Mouse (Mus musculus) layer of hippocampus, postnatal 14 days (tissue): Measurements from ENCODE around the gene Fmo6. TPM values are rescaled to one million over a fixed set of nuclear protein-coding genes. Genes with fewer than 3 reads are reported as not detected.

ENCODE experiments used
- DNase-seq, 2 experiments: peaks; one replicate each; pipeline ENCODE4 v3.0.0; 2021 to 2022; ENCODE audit warnings: low spot score in 2 of 2, mixed read lengths in 1 of 2
- long read RNA-seq, 2 experiments: library from polyadenylated mRNA; stranded (forward); transcript quantifications; one replicate each; pipeline ENCODE4 v2.0.0; 2021
- total RNA-seq, 2 experiments: library from RNA; stranded (reverse); gene quantifications; 2 replicates each; pipeline ENCODE4 v1.2.3; 2021

Gene Fmo6
- total RNA-seq = not detected
- long read RNA-seq, experiment 1 = 0 reads
- long read RNA-seq, experiment 2 = 0 reads

DNA sequence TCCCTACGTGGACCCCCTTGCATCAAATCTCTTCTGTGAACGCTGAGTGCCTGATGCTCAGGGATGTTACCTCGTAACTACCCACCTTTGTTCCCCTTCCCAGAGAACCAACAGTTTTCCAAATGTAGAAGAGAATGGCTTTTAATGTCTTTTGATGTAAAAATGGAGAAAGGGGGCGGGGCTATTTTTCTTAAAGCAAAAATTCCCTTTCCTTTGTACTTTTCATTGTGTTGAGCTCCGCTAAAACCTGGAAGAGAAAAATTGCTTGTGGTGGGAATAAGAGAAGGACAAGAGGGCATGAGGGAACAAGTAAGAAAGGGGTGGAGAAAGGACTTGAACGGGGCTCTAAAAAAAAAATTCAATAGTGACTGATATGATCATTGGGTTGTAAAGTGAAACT, at the start of gene Fmo6:
TSS of gene Fmo6 (minus strand) at position 101 of the 400 bp plus-strand sequence.
- no peak for DNase-seq

DNA sequence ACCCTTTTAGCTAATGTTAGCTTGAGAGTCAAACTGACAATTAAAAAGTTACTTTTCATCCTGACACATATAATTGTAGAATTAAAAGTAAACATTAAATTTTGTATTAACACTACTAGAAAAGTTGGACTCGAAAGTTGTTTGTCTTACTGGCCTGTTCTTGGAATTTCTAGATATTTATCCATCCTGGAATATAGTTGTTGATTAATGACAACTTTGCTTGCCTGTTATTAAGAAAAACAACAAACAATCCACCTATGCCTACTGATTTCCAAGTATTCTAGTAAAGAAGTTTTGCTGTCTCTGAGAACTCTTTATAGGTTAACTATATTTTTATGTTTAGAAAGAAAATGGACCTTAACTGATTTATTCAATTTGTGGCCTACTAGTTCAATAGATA, 49.5 kb upstream of the Fmo6 start:
- no peak for DNase-seq

DNA sequence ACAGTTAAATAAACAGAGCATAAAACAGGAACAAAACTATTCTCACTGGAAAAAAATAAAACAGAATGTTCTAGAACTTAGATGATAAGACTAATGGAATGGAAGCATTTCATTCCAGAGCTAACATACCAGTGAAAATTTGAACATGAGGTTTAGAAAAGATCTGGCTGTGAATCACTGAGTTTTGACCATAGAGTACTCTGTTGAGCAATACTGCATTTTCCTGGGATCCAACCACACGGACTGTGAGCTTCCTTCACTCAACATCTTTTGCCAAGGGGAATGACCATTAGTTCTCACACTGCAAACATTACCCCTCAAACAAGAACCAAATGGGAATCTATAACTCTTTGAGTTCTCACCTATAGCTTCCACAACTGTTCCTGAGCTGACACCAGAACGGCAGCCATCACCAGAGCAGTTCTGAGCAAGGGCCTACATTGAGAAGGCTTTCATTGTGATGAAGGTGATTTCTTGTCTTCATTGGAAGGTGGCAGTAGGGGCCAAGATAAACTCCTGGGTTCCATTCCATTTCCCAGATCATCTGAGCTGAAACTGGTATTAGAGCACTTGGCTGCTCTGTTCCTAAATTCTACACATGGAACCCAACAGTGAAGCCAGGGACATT, 48.9 kb upstream of the Fmo6 start:
- DNase-seq = no peak

DNA sequence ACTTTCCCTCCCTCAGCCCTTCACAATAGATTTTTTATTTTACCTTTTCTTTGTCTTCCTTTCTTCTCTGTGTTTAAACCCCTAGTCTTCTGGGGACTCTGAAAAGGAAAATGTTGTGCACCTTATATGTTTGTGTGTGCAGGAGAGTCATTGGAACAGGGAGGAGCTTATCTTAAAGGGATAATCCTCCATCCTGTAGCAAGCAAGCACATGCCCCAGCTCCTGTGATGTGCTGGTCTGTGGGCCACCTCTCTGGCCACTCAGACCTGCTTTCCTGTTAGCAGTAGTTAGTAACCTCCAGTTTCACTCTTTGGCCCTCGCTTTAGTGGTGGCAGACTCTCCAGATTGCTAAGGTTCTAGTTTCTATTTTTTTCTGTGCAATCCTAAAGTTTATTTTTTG, 47.1 kb upstream of the Fmo6 start, which contains the start of gene Fmo3:
TSS of gene Fmo3 (minus strand) at position 101 of the 400 bp plus-strand sequence.
- no peak for DNase-seq

DNA sequence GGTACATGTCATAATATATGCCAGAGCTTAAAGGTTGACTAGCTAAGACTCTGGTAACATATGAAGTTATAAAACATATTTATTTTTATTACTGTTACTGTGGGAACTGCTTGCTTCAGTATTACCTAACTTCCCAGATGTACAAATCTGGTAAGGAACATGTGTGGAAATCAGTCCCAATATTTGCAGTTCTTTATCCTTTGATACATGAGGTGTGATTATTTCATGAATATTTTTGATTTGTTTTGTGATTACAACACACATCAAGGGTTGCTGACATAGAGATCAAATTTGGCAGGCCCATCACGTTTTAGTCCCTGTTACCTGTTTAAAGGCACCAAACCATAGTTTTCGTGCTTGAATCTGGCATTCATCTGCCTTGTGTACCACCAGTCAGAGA, 26.2 kb upstream of the Fmo6 start:
- DNase-seq = no peak

DNA sequence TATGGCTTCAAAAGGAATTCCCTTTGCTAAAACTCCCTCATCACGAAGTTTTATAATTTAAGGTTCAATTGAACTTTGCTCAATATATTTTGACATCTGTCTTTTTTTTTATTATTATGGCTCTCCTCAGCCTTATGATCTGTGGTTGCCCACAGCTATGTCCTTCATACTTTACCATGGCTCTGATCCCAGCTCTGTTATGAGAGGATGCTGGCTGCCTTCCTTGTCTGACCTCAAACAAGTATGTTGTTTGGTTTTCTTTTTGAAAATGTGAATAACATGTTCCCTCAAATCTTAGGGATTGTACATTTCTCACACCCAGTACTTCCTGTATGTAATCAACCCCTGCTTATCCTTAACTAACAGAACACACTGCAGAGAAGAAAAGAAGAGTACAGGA, 20.1 kb upstream of the Fmo6 start:
- no peak for DNase-seq

DNA sequence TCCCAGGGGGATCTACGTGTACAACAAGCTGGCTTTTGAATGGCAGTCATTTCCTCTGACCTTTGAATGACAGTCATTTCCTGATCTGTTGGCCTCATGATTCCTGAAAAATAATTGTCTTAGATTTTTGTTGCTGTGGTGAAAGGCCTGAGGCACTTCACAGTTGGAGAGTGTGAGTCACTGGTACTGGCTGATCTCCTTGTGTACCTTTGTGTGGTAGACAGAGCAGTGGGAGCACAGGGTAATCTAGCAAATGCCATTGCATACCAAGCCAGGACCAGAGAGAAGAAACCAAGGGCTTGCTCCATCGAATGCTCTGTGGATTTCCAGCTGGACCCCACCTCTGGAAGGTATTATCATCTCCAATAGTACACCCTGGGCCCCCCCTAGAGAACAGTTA, 15.8 kb upstream of the Fmo6 start:
- DNase-seq = no peak

DNA sequence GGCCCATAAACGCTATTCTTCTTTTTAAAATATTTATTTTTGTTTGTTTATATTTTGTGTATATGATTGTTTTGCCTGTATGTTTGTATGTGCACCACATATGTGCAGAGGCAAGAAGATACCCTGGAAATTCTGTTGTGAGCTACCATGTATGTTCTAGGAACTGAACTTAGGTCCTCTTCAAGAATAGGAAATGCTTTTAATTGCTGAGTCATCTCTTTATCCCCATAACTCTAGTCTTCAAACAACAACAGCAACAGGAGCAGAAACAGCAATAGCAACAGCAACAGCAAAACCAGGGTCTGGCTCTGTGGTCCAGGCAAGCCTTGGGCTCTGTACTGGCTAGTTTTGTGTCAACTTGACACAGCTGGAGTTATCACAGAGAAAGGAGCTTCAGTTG, 12.4 kb upstream of the Fmo6 start:
- DNase-seq = no peak

DNA sequence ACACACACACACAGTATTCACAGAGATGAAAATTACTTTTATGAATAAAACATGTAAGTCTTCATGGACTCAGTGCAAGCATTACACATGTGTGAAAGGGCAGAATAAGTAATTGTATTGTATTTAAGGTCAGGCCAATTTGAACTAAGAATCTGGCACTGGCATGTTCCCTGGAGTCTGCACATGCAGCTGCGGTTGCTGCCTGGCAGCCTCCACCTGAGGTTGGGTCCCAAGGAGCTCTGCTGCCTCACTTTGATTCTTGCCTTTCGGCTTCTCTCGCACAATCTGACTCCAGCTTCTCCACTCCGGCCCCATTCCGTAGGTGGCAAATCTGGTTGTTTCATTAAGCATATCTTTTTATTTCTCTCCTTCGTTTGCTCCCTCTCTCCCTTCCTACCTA, 10.6 kb upstream of the Fmo6 start:
- no peak for DNase-seq

DNA sequence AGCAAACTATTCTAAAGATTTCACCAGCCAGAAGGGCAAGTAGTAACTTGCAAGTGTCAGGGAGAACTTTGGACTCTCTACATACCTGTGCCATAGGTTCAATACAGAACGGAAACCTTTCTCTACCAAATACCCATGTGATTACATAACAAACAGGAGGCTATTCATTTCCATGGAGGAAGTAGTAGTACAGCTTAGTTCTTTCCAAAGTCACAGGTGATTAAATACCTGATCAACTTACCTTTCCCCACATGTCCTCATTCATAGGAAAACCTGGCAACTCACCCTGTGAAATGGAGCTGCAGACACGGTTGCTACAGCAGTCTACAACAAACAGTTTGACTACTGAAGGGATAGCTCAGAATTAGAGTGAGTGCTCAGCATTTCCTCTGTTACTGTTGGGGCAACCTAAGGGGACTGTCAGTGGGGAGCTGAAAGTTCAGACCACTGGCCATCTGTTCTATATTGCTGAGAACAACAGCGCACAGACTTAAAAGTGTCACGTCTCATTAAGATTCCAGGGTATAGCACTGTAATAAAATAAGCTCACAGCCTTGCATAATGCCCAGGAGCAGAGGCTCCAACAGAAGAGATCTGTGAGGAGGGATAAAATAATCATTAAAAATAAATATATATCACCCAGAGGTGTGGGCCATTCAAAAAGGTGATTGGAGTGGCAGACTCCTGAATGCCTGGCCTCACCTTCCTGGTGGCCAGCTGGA, 9.7 kb upstream of the Fmo6 start:
- no peak for DNase-seq

DNA sequence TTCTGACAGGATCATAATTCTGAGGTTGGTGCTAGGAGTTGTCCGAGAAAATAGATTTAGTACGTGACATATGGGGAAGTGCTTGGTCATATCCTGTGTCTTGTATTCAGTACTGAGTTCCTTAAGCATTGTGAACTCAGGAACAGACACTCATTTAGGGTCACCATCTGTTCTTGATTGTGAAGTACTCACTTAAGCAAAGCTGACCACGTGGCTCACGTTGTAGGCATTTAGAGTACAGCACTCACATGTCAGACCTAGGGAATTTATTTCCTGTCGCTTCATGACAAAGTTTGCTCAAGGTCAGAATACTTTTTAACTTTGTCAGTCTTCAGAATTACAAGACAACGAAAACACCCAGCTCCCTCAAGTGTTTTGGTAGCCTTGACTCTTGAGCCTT, 6.4 kb upstream of the Fmo6 start:
- no peak for DNase-seq

DNA sequence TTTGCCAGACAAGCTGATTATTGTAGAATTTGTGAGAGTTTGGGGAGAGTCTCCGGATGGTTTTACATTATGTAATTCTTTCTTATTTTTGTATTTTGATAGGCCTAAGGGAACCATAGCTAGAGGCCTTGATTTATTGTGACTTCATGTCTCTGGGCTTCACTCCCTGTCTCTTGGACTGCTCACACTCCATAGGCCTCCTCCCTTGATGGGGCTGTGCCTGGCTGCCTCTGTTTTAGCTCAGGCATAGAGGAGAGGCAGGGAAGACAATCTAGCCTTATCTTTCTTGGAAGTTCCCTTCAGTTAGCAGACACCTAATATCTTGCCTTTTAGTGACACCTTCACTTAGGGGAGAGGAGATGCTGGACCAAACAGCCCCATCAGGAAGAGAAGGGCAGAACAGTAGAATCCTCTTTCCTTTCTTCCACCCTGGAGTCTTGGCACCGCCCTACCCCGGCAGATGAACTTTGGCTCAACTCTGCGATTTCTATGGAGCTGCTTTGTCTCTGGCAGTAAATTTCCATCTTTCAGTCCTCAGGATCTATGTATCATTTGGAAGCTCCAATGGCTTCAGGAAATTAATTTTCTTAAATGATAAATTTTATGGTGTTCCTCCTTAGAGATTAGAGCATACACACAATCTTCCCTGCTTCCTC, 1.5 kb upstream of the Fmo6 start:
- DNase-seq = no peak

DNA sequence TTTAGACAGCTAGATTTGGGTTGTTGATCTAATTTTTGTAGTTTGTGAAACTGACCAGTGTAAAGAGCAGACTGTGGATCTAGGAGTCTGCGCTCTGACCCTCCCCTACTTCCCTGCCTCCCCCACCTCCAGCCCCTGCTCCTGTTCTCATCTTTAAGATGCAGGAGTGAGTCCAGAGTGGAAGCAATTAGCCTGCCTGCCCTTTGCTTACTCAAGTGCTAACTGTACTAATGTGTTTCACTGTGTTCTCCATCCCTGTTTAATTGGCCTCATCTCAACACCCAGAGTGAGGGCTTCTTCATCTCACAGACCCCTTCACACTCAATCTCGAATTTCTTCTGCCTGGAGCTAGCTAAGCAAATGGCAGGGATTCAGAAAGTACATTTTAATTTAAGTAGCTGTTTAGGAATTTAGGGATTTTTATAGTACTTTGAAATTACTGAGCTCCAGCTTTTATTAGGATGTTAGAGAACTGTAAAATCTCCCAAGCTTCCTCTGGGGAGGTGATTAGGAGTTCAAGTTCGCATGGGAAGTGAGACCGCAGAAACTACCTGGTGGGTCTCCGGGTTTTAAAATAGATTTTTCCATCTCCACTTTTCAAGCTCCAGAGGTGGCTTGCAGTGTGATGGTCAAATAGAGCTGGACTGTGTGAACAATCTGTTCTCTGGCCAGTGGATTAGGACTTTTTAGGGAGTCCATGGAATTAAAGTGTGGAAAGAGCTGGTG, 818 bp upstream of the Fmo6 start:
- peak in 1 of 2 experiments; percentile 2 for DNase-seq

DNA sequence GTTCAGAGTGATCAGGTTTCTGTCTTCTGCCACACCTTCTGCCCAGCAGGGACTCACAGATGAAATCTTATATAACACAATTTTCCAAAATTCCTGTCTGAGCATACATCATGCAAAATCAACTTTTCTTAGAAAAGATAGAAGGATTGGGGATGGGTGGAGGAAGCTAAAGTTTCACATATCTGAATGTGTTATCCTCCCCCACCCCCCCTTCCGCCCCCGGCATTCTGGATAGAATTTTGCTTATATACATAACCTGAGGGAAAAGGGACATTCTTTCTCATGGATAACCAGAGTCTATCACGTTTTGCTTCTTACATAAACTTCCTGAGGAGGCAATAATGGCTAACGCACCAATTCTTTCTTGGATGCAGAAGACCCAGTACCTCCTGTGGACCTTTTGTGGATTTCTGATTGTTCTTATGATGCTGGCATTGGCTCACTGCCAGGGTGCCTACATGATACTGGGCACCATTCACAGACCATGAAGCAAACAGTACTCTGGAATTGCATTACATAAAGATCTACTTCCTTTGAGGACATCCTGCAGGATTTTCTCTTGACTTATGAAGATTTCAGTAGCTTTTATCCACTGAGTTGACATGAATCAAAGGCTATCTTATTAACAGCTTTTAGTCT, 2.8 kb downstream of the Fmo6 start:
- no peak for DNase-seq

DNA sequence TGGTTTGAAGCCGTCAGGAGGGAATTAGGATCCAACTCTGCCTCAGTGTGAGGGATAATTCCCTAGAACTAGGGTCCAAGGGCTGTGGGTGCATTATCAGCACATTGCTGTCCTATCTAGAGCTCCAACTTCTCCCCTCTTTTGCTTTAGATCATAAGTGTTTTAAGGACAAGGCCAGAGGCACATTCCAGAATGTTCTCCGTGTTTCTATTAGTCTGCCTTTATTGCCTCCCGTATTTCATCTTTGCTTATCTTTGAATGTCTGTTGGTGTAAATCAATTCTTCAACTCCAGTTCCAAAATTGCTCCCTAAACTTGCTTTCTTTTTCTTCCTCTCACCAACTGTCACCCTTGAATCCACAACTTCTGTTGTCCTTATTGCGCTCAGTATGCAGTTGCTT, 4.9 kb downstream of the Fmo6 start:
- DNase-seq = no peak

DNA sequence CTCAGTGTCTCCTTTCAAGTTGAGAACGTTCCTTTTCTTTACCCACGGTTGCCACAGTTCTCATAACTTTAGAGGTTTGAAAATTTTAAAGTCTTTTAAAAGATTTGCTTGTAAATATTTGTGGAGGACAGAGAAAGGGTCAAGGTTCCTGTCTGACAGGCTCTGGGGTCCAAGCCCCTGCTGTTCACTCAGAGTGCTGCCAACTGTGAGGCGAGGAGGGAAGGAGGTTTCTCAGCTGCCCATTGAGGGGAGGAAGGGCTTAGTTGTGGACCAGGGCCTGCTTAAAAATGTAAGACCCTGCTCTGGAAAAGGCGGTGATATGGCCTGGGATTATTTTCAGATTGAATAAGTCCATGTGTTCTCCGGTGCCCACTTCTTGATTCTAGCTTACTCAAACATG, 5.4 kb downstream of the Fmo6 start:
- no peak for DNase-seq

DNA sequence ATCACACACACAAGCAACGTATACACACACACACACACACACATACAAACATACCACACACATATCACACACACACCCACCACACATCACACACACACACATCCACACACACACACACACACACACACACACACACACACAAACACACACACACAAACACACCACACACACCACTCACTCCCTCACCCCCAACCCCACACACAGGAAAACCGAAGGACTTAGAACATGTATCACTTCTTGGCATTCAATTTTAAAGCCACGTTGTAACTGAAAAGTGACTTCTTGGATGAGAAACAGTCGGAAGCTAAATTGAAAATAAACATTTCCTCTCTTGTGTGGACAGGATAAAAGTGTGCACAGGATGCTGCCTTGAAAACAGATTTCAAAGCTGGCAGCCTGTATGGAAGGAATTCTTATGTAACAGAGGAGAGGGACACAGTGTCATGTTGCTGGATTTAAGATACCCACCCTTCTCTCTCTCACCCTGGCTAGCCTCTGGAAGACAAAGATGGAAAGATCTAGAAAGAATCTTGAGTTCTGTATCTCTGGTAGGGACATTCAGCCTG, 5.9 kb downstream of the Fmo6 start:
- no peak for DNase-seq

DNA sequence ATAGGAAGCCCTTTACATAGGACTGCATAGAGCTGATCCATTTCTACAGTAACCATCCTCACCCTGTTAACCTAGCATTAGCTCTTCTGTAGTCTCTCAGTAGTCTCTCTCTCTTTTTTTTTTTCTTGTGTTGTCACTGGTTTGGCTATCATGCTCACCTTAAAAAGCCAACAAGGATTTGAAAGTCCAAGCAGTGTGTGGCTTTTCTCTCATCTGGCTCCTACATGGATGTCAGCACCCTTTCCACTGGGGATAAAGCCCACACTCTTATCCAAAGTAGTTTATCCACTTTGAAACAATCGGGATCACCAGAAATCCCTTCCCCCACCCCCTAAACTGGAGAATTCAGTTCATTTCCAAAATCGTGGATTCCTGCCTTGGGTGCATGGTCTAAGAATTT, 6.7 kb downstream of the Fmo6 start:
- no peak for DNase-seq

DNA sequence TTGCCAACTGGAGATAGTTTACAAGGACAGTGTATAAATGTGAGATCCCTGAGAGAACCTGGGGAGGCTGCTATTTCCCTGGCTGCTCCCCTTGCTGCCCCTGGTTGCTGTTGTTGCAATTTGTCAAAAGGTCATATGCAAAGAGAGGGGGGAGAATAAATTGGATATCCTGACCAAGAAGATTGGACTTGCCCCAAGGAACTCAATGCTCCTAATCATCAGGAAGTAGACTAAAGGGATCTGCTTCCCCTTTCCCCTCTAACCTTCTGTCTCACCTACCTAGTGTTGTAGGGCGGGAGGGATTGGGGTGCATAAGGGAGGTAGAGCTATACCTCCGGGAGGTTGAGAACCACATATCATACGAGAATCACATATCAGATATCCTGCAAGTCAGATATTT, 8.2 kb downstream of the Fmo6 start:
- no peak for DNase-seq

DNA sequence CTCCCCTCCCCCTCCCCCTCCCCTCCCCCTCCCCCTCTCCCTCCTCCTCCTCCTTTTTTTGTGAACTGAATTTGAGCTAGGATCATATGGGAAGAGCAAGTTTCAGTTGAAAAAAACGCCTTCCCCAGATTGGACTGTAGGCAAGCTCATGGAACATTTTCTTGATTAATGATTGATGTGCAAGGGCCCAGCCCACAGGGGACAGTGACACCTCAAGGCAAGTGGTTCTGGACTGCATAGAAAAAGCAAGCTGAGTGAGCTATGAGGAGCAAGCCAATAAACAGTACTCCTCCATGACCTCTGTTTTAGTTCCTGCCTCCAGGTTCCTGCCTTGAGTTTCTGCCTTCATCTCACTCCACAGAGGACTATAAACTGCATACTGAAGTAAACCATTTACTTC, 12.2 kb downstream of the Fmo6 start:
- no peak for DNase-seq

DNA sequence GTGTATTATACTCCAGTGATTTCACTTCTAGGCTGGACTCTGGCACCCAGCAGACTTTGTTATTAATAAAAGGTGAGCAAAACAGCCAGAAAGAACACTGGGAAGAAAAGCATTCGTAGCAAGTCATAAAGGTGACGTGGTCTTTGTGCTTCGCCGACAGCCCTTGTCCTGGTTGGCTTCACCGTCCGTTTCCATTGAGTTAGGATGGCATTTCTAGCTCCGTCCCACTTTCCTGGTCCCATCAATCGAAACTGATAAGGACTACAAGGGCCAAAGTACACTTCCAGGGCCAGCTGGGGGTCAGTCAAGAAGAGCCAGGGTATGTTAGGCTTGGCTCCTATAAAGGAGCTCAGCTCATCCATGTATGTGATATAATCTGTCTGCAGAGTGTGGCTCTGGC, 20.7 kb downstream of the Fmo6 start:
- no peak for DNase-seq
